Mouse (Mus musculus): ENCODE measurements at regions not wholly inside any gene's neighbourhood (a gene's known extent, or its start where the extent isn't known, plus 50 kb on each side); places are given as distances from the start of the nearest gene placed in this dataset.

DNA sequence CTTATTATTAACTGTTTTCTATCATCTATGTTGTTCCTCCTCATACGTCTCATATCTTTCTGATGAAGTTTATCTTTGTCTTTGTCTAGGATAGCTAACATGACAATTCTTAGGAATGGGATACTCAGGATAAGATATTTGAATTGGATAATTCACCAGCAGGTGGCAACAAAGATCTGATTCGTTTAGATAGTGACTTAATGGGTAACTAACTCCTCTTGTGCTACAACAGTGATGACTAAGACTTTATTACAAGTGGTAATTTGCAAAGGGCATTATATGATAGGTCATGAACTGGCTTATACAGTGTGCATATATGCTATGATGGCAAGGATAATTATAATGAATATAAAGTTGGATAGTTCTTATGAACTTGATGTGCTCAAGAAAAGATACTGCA lies 1207.9 kb downstream of the Nxph1 start:
- DNase-seq (ENCODE audit: low spot score): peak; percentile 10

DNA sequence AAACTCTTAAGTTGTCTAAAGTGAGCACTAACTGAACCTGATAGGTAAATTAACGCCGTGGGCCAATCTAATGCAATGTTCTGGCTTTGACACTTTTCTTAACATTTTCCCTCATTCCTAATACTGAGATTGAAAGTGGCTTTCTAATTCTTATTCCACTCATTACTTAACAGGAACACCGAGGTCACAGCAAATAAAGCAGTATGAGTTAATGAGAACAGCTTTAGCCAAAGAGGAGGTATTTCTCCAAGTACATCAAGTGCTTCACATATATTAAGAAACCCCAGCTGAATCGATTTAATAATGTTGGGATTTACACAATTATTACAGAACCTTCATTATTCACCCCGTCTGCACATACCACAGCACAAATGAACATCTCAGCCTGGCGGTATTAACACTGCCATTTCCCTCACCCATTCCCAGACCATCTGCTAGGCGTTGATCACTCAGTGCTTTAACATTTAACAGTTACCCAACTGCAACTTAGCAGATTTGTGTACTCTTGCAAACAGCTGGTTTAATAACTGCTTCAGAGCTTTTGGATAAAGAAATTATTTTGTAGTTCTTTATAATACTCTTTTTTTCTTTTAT lies 1233.5 kb downstream of the Nxph1 start:
- DNase-seq (ENCODE audit: low spot score): peak; percentile 10

DNA sequence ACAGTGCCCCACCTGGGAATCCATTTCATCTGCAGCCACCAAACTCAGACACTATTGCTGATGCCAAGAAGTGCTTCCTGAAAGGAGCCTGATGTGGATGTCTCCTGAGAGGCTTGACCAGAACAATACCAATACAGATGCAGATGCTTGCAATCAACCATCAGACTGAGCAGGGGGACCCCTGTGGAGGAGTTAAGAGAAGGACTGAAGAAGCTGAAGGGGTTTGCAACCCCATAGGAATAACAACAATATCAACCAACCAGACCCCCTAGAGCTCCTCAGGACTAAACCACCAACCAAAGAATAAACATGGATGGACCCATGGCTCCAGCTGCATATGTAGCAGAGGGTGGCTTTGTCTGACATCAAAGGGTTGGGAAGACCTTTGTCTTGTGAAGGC lies 1237.7 kb downstream of the Nxph1 start:
- no peak for DNase-seq (ENCODE audit: low spot score)
